Mouse (Mus musculus) heart, postnatal 0 days (tissue): ENCODE data around the gene Pgm2l1. TPM values are rescaled to one million over a fixed set of nuclear protein-coding genes. Genes with fewer than 3 reads are reported as not detected.

Source experiments
- ATAC-seq: fragments of 200-750 bp; cut with Nextera tagmentation; 2 replicates; pipeline ENCODE4 v1.8.0; 2017; ENCODE audit warnings: low read depth, moderate number of reproducible peaks, moderate library complexity; ENCODE audit not compliant: insufficient read depth
- DNase-seq: peaks from one replicate; pipeline ENCODE4 v3.0.0-alpha.2; 2016; ENCODE audit warnings: low spot score
- H3K27ac ChIP-seq: fragments of 300-500 bp; sonication (generic); 2 replicates; pipeline ENCODE4 v1.5.1; 2014; ENCODE audit warnings: low read depth, mild to moderate bottlenecking
- H3K27me3 ChIP-seq: fragments of 300-500 bp; sonication (generic); 2 replicates; pipeline ENCODE4 v1.6.1; 2014; ENCODE audit warnings: low read length, mixed read lengths; ENCODE audit not compliant: control insufficient read depth, insufficient read depth
- H3K36me3 ChIP-seq: fragments of 300-500 bp; sonication (generic); replicated peaks from 2 replicates; pipeline ENCODE4 v1.6.1; 2014; ENCODE audit warnings: low read length, mixed read lengths; ENCODE audit not compliant: control insufficient read depth, insufficient read depth
- H3K4me1 ChIP-seq: fragments of 300-500 bp; sonication (generic); 2 replicates; pipeline ENCODE4 v1.6.1; 2014; ENCODE audit warnings: antibody characterized with exemption; ENCODE audit not compliant: control insufficient read depth, insufficient read depth
- H3K4me2 ChIP-seq: fragments of 300-500 bp; sonication (generic); 2 replicates; pipeline ENCODE4 v1.6.1; 2014; ENCODE audit warnings: low read depth, mild to moderate bottlenecking, low read length, moderate library complexity
- H3K4me3 ChIP-seq: fragments of 300-500 bp; sonication (generic); 2 replicates; pipeline ENCODE4 v1.5.1; 2014; ENCODE audit warnings: low read depth, low read length
- H3K9ac ChIP-seq: fragments of 300-500 bp; sonication (generic); replicated peaks from 2 replicates; pipeline ENCODE4 v1.6.1; 2014; ENCODE audit warnings: low read depth, low read length, mixed read lengths
- H3K9me3 ChIP-seq: fragments of 300-500 bp; sonication (generic); replicated peaks from 2 replicates; pipeline ENCODE4 v1.6.1; 2016; ENCODE audit warnings: low read length; ENCODE audit not compliant: control insufficient read depth
- CTCF ChIP-seq: IDR thresholded peaks from 2 replicates; pipeline ENCODE4 v1.5.1; 2016; ENCODE audit warnings: antibody characterized with exemption, control low read depth, low read depth
- EP300 ChIP-seq: IDR thresholded peaks from 2 replicates; pipeline ENCODE4 v1.6.1; 2016; ENCODE audit warnings: antibody characterized with exemption, low read depth
- WGBS: fragments of 180-500 bp; shearing (Covaris S2); extraction: QIAGEN DNeasy Blood & Tissue Kit; methylation state at CpG from one replicate; pipeline ENCODE4 v1.1.7; 2014; 5-methylcytosine and 5-hydroxymethylcytosine counted together
- polyA plus RNA-seq: library from polyadenylated mRNA; unstranded; fragments of >200 nt; fragmentation: Nextera tagmentation; extraction: Ambion mirVana; gene quantifications from 2 replicates; pipeline ENCODE4 v1.2.1, GENCODE M21; 2015
- total RNA-seq: library from RNA; depleted of rRNA; stranded (reverse); fragments of >200 nt; gene quantifications from 2 replicates; pipeline ENCODE4 v1.2.3, GENCODE M21; 2014; ENCODE audit warnings: low replicate concordance

Pgm2l1 gene
- total and polyA plus RNA-seq, 2 experiments from 2014 or later = 0.56 to 3.5 TPM

DNA sequence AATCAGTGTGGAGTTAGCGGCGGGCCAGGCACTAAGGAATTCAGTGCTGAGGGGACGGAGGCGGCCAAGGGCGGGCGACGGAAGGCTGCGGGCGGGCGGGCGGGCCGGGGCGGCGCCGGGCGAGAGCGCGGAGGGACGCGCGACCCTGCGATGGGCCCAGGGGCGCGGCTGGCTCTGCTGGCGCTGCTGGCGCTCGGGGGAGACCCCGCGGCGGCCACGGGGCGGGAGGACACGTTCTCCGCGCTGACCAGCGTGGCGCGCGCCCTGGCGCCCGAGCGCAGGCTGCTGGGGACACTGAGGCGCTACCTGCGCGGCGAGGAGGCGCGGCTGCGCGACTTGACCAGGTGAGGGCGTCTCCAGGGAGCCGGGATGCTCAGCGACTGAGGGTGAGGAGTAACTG, 58.2 kb downstream of the Pgm2l1 start, which contains the start of gene P4ha3:
TSS of gene P4ha3 (plus strand) at position 138 of the 400 bp plus-strand sequence.
- TF ChIP-seq CTCF = 0 out of 2 replicates have a peak, but pooled peaks have one; percentile 19
- TF ChIP-seq EP300 = no peak
- Histone ChIP-seq H3K4me2 (peak within 1 kb of the TSS; percentile 93), H3K27ac (peak within 1 kb of the TSS; percentile 39), H3K4me3 (peak within 1 kb of the TSS; percentile 66), H3K9ac (peak within 1 kb of the TSS; percentile 62), H3K9me3 (no peaks in the 10 kb centered on the region), H3K4me1 (0 out of 2 replicates have a peak, but pooled peaks cover 8% of the 10 kb centered on the region), H3K27me3 (0 out of 2 replicates have a peak, but pooled peaks cover 6% of the 10 kb centered on the region), H3K36me3 (no peaks in the 10 kb centered on the region)
- ATAC-seq (peak; percentile 43), DNase-seq (no peak)
- under 1% methylated on average over 48 of the region's 53 CpGs for WGBS

DNA sequence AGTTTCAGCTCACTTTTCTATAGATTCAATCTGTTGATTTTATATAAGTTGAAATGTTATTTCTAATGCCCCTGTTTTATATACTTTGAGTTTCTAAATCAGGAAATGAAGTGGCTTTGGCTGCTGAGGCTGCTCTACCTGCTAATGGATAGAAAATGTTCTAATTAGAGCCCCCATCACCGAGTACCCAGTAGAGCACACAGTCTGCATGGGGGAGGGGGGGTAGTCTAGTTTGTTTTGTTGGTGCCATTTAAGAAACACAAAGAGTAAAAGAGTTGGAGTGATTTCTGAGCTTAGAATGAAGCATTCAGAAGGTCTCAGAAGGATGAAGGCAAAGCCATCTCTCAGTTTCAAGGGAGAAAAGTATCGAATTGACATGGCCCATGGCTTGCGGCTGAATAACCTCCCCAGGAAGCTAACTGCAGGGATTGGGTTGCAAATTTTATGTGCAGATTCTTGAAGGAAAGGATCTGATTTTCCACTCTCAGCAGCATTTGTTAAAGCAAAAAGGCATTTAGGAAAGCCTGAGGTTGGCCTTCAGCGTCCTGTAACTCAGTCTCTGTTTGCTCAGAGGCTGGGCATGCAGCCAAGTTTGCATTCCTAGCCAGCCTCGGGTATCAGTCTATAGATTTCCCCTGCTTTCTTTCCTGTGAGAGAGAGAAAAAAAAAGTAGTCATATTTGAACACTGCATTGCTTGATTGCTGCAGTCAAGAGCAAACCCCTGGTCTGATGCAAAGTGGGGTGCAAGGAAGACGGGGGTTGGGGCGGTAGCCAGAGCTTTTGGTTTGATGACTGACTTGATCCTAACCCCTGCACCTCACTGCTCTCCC, 60.8 kb downstream of the Pgm2l1 start:
- Histone ChIP-seq H3K4me3 (peak overlapping the region; percentile 33), H3K4me2 (peak overlapping the region; percentile 56), H3K4me1 (0 out of 2 replicates have a peak, but pooled peaks cover 8% of the 10 kb centered on the region), H3K9ac (no peak overlapping the region), H3K36me3 (no peaks in the 10 kb centered on the region), H3K27ac (peak overlapping the region; percentile 66), H3K27me3 (0 out of 2 replicates have a peak, but pooled peaks cover 6% of the 10 kb centered on the region), H3K9me3 (no peaks in the 10 kb centered on the region)
- ATAC-seq = peak; percentile 78
- 8% methylated on average over 7 of the region's 7 CpGs for WGBS
- peak; percentile 87 for DNase-seq
- no peak for TF ChIP-seq EP300
- no peak for TF ChIP-seq CTCF

DNA sequence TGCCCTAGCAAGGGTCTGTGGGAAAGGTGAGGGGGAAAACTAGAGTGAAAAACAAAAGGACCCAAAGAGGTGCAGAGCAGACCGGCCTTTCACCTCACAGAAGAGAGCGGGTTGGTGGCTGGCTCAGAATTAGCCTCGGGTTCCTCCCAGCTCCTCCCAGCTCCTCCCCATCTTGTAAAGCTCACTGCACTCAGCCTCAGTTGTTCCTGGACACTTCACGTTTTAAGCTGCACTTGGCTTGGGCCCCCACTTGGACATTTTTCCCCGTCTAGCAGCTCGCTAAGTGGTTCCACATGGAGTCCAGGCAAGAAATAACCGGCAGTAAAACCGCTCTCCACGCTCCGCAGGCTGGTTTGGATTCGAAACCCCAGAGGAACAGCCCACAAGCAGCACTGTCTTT, 61.4 kb downstream of the Pgm2l1 start:
- 23% methylated on average over 11 of the region's 11 CpGs for WGBS
- Histone ChIP-seq H3K9me3 (no peaks in the 10 kb centered on the region), H3K4me3 (peak overlapping the region; percentile 33), H3K27me3 (0 out of 2 replicates have a peak, but pooled peaks cover 6% of the 10 kb centered on the region), H3K9ac (no peak overlapping the region), H3K4me2 (peak overlapping the region; percentile 56), H3K27ac (peak overlapping the region; percentile 66), H3K36me3 (no peaks in the 10 kb centered on the region), H3K4me1 (0 out of 2 replicates have a peak, but pooled peaks cover 8% of the 10 kb centered on the region)
- DNase-seq = no peak
- ATAC-seq = peak; percentile 28; the same call in 1 of the 2 replicates
- TF ChIP-seq EP300 (no peak), CTCF (no peak)

- Histone ChIP-seq H3K36me3 (0 out of 2 replicates have a peak, but pooled peaks cover 3% of the 10 kb centered on the region), H3K27ac (no peak overlapping the region), H3K4me3 (no peak overlapping the region), H3K4me1 (no peaks in the 10 kb centered on the region), H3K9me3 (no peaks in the 10 kb centered on the region), H3K9ac (no peak overlapping the region), H3K27me3 (no peaks in the 10 kb centered on the region), H3K4me2 (no peak overlapping the region)
- WGBS = 71% methylated on average over 8 of the region's 8 CpGs
- ATAC-seq (no peak), DNase-seq (no peak)
- TF ChIP-seq CTCF = no peak
- no peak for TF ChIP-seq EP300
Measured at GRCm38 (mm10) chr7:100293546-100293945, 66.4 kb downstream of the Pgm2l1 start.

DNA sequence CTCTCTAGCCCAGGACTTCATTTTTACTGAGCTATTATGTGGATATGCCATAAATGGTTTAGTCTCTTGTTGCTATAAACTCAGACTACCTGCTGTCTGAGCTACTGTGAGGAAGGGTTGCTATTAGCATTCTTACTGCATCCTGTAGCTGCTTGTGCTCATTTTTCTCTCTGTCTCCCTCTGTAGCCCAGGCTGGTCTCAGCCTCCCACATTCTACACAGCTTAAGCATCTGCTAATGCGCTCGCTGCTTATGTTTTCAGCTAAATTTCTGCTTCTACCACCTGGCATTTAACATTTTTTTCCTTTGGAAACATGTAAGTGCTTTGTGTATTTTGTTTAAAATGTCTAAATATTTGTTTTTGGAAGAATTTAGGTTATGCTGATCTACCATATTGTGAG, 68.6 kb downstream of the Pgm2l1 start:
- H3K27ac ChIP-seq = no peak overlapping the region
- H3K4me1 ChIP-seq = 0 out of 2 replicates have a peak, but pooled peaks cover 1% of the 10 kb centered on the region
- ATAC-seq = no peak
- no peak for DNase-seq
- no peaks in the 10 kb centered on the region for H3K9me3 ChIP-seq
- no peak overlapping the region for H3K9ac ChIP-seq
- H3K36me3 ChIP-seq = 0 out of 2 replicates have a peak, but pooled peaks cover 3% of the 10 kb centered on the region
- WGBS = 93% methylated on average over 2 of the region's 2 CpGs
- H3K4me3 ChIP-seq = no peak overlapping the region
- H3K4me2 ChIP-seq = no peak overlapping the region
- H3K27me3 ChIP-seq = no peaks in the 10 kb centered on the region
- TF ChIP-seq EP300 = no peak
- no peak for TF ChIP-seq CTCF
